ENCODE assay signal across 33 mouse cellular contexts in genomic region chr9:72983066-72983465, GRCm38 (mm10). TPM values are rescaled to one million over a fixed set of nuclear protein-coding genes. Genes with fewer than 3 reads are reported as not detected.
DNase-seq lines count a peak whose midpoint lies in the region; ATAC-seq and TF ChIP-seq lines count a peak whose summit lies in the region.
"Had no signal": no experiment of that assay in that cellular context is flagged by ENCODE, and none has a peak within 500 bp of the region (broad histone marks: within the 10 kb centered on the region; RNA-seq: fewer than 3 reads in every experiment).

No protein-coding gene starts in this region.

- DNase-seq in CD4-positive, CD25-positive, alpha-beta regulatory T cell, adult 2 months (ENCODE audit: low read depth, low spot score), result peak; percentile 53
- DNase-seq in layer of hippocampus, adult 2 months (ENCODE audit: low spot score in 2 of 2), result no peak
- DNase-seq in layer of hippocampus, adult 11-12 months (ENCODE audit: low spot score), result no peak
- peak; percentile 48 for DNase-seq in CD4-positive helper T cell, adult 2 months (ENCODE audit: low read depth, low spot score)
- DNase-seq in induced T-regulatory cell, adult 2 months (ENCODE audit: low read depth), result peak; percentile 54
- DNase-seq in right cerebral cortex, adult 18-20 months, result no peak
- DNase-seq: adrenal gland, adult 2 months; cerebellum, adult 11-12 months; cerebellum, postnatal 14 days; gastrocnemius, postnatal 10 days; heart, adult 11 months; kidney, adult 18-20 months; kidney, postnatal 14 days; layer of hippocampus, postnatal 36 days; lung, adult 2 months; lung, postnatal 36 days; midbrain, embryonic 14.5 days; right cerebral cortex, postnatal 4 days had no signal

- H3K27me3 ChIP-seq in kidney, embryonic 14.5 days (ENCODE audit: control insufficient read depth, insufficient read depth, low read length), result no peaks in the 10 kb centered on the region
- H3K27me3 ChIP-seq: embryonic facial prominence, embryonic 12.5 days; forebrain, embryonic 13.5 days; hindbrain, embryonic 15.5 days; liver, embryonic 12.5 days; stomach, embryonic 15.5 days had no signal

- H3K27ac ChIP-seq in layer of hippocampus, adult 2 months, result no peak overlapping the region
- H3K27ac ChIP-seq in kidney, embryonic 14.5 days (ENCODE audit: low read depth, low read length), result no peak overlapping the region
- H3K27ac ChIP-seq: embryonic facial prominence, embryonic 12.5 days; forebrain, embryonic 13.5 days; hindbrain, embryonic 15.5 days; limb, embryonic 12.5 days; liver, embryonic 12.5 days; stomach, embryonic 15.5 days had no signal

- 70% methylated on average over 2 of the region's 2 CpGs for WGBS in kidney, embryonic 14.5 days

- H3K4me2 ChIP-seq in kidney, embryonic 14.5 days (replicated peaks; ENCODE audit: low read depth, low read length), result no peak overlapping the region
- H3K4me2 ChIP-seq: embryonic facial prominence, embryonic 12.5 days; forebrain, embryonic 13.5 days; heart, embryonic 11.5 days; hindbrain, embryonic 15.5 days; limb, embryonic 12.5 days; liver, embryonic 12.5 days; stomach, embryonic 15.5 days had no signal

- H3K9me3 ChIP-seq in kidney, embryonic 14.5 days (ENCODE audit: control insufficient read depth, low read length), result no peaks in the 10 kb centered on the region
- H3K9me3 ChIP-seq: embryonic facial prominence, embryonic 12.5 days; forebrain, embryonic 13.5 days; hindbrain, embryonic 15.5 days; limb, embryonic 12.5 days; liver, embryonic 12.5 days; stomach, embryonic 15.5 days had no signal

- peak; percentile 41 for TF ChIP-seq CTCF in layer of hippocampus, adult 2 months (conservative IDR thresholded peaks at IDR 0.05)

- no peaks in the 10 kb centered on the region for H3K36me3 ChIP-seq in kidney, embryonic 14.5 days (ENCODE audit: control insufficient read depth, insufficient read depth, low read length)
- H3K36me3 ChIP-seq: embryonic facial prominence, embryonic 12.5 days; hindbrain, embryonic 15.5 days; limb, embryonic 12.5 days; liver, embryonic 12.5 days; stomach, embryonic 15.5 days had no signal

- no peak overlapping the region for H3K4me3 ChIP-seq in layer of hippocampus, adult 2 months
- H3K4me3 ChIP-seq in kidney, embryonic 14.5 days (ENCODE audit: low read length), result no peak overlapping the region
- H3K4me3 ChIP-seq: embryonic facial prominence, embryonic 12.5 days; forebrain, embryonic 13.5 days; hindbrain, embryonic 15.5 days; limb, embryonic 12.5 days; liver, embryonic 12.5 days; myocyte; stomach, embryonic 15.5 days had no signal

- H3K4me1 ChIP-seq in kidney, embryonic 14.5 days (ENCODE audit: control insufficient read depth, insufficient read depth, low read length), result no peaks in the 10 kb centered on the region

- no peak overlapping the region for H3K9ac ChIP-seq in kidney, embryonic 14.5 days (ENCODE audit: low read depth, low read length)
- H3K9ac ChIP-seq: embryonic facial prominence, embryonic 12.5 days; forebrain, embryonic 13.5 days; hindbrain, embryonic 15.5 days; limb, embryonic 12.5 days; liver, embryonic 12.5 days; stomach, embryonic 15.5 days had no signal

- ATAC-seq in CD4-positive, CD25-positive, alpha-beta regulatory T cell, adult 4 months, result no peak
- no peak for ATAC-seq in kidney, embryonic 14.5 days (ENCODE audit: low FRiP score, low TSS enrichment)
- ATAC-seq: forebrain, embryonic 13.5 days; liver, embryonic 12.5 days had no signal

RNA-seq across cellular contexts. Expression of gene Ccpg1os, which starts 2.1 kb away (rescaled TPM):
- 1 to 10 TPM; 5.7 to 9.5 TPM for polyA plus RNA-seq in CD4-positive, CD25-positive, alpha-beta regulatory T cell, adult 4 months (2017; shearing (Covaris generic))
- 10 to 100 TPM in 1 of 2 experiments, 1 to 10 TPM in 1; 9.3 to 11.0 TPM for total RNA-seq in layer of hippocampus, adult 2 months (2021)
- polyA plus RNA-seq in kidney, embryonic 14.5 days (2014; fragmentation: Nextera tagmentation; extraction: Ambion mirVana), result 19.3 and 27.5 TPM in 2 replicates

RNA-seq across cellular contexts. Expression of gene Ccpg1, which starts 2.2 kb away (rescaled TPM):
- polyA plus RNA-seq in CD4-positive, CD25-positive, alpha-beta regulatory T cell, adult 4 months (2017; shearing (Covaris generic)), result 100 to 1,000 TPM in 1 of 2 experiments, 10 to 100 TPM in 1; 85.9 to 106 TPM
- 100 to 1,000 TPM; 149 to 152 TPM for total RNA-seq in layer of hippocampus, adult 2 months (2021)
- polyA plus RNA-seq in kidney, embryonic 14.5 days (2014; fragmentation: Nextera tagmentation; extraction: Ambion mirVana), result 17.1 and 29.7 TPM in 2 replicates

RNA-seq across cellular contexts. Expression of gene Gm44503, which starts 24.4 kb away (rescaled TPM):
- polyA plus RNA-seq in CD4-positive, CD25-positive, alpha-beta regulatory T cell, adult 4 months (2017; shearing (Covaris generic)), result under 1 TPM in 1 of 2 experiments, not detected in 1; 0.27 TPM
- not detected for total RNA-seq in layer of hippocampus, adult 2 months (2021)
- polyA plus RNA-seq in kidney, embryonic 14.5 days (2014; fragmentation: Nextera tagmentation; extraction: Ambion mirVana), result not detected in 2 replicates
- total RNA-seq: adrenal gland, adult 2 months; gastrocnemius, postnatal 10 days; hematopoietic stem cell, adult 5-6 weeks; layer of hippocampus, adult 8-10 months; megakaryocyte-erythroid progenitor cell, adult 5-6 weeks had no signal
- polyA plus RNA-seq: embryonic facial prominence, embryonic 12.5 days; forebrain, embryonic 13.5 days; heart, embryonic 11.5 days; heart, postnatal 0 days; hindbrain, embryonic 15.5 days; limb, embryonic 12.5 days; lung, adult 2 months; midbrain, embryonic 14.5 days; neural tube, embryonic 14.5 days; stomach, embryonic 15.5 days had no signal

RNA-seq across cellular contexts. Expression of gene Dyx1c1, which starts 24.5 kb away (rescaled TPM):
- 1 to 10 TPM; 3.7 to 4.0 TPM for polyA plus RNA-seq in CD4-positive, CD25-positive, alpha-beta regulatory T cell, adult 4 months (2017; shearing (Covaris generic))
- 1 to 10 TPM; 2.5 to 3.8 TPM for total RNA-seq in layer of hippocampus, adult 2 months (2021)
- 1.8 and 2.1 TPM in 2 replicates for polyA plus RNA-seq in kidney, embryonic 14.5 days (2014; fragmentation: Nextera tagmentation; extraction: Ambion mirVana)
- total RNA-seq: megakaryocyte-erythroid progenitor cell, adult 5-6 weeks had no signal
- polyA plus RNA-seq: myocyte had no signal

RNA-seq across cellular contexts. Expression of gene Pigb, which starts 57.1 kb away (rescaled TPM):
- polyA plus RNA-seq in CD4-positive, CD25-positive, alpha-beta regulatory T cell, adult 4 months (2017; shearing (Covaris generic)), result 10 to 100 TPM; 14.2 to 22.2 TPM
- 10 to 100 TPM; 16.8 to 17.7 TPM for total RNA-seq in layer of hippocampus, adult 2 months (2021)
- 12.7 and 18.9 TPM in 2 replicates for polyA plus RNA-seq in kidney, embryonic 14.5 days (2014; fragmentation: Nextera tagmentation; extraction: Ambion mirVana)

Comparison
In these comparisons a context has a peak if more than half of its experiments do, and no peak if none do; other contexts are left out.
1. DNase-seq: peak in CD4-positive, CD25-positive, alpha-beta regulatory T cell, adult 2 months (single experiment), CD4-positive helper T cell, adult 2 months (single experiment) and induced T-regulatory cell, adult 2 months (single experiment); none in layer of hippocampus, adult 2 months (0 of 2), layer of hippocampus, adult 11-12 months (single experiment) and right cerebral cortex, adult 18-20 months (single experiment).